Mouse (Mus musculus): ENCODE measurements around the gene Stat3.

The Stat3 gene

DNA sequence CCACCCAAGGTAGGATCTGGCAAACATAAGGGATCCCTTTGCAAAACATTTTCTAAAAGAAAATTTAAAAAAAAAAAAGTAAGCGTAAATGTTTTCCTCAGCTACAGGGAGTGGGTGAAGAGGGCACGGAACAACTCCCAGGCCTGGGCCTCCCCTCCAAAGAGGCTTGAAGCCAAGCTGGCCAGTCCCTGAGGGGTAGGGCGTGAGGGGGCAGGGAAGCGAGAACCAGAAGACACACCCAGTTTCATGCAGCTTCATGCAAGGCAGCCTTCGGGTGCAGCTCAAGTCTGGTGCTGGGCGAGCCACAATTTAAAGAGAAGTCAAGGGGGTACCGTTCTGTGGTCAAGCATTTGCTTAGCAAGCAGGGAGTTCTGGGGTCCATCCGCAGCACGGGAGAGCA lies 24.3 kb upstream of the Stat3 start:
- no peak for DNase-seq (ENCODE audit: low spot score in 2 of 2)

GRCm38 (mm10) chr11:100962371-100962911 lies 23.1 kb upstream of the Stat3 start:
- DNase-seq (ENCODE audit: low spot score in 2 of 2), result no peak

DNA sequence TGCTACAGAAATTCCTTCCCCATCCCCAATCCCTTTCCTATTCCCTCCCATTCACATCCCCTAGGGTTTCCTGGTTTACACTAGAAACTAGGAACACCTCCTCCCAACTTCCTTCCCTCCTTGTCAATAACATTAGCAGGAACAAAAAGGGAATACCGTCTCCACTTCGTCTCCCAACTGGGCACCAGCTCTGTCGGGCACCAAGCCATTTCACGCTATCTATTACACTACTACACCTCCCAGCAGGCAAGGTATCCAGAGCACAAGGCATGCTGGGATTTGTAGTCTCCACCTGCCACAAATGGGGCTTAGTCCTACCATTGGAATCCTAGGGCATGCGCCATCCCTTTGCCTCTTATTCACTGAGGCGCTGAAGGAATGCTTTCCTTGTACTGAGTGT lies 21.2 kb upstream of the Stat3 start:
- peak in 1 of 2 experiments; percentile 34 for DNase-seq (ENCODE audit: low spot score in 2 of 2)

DNA sequence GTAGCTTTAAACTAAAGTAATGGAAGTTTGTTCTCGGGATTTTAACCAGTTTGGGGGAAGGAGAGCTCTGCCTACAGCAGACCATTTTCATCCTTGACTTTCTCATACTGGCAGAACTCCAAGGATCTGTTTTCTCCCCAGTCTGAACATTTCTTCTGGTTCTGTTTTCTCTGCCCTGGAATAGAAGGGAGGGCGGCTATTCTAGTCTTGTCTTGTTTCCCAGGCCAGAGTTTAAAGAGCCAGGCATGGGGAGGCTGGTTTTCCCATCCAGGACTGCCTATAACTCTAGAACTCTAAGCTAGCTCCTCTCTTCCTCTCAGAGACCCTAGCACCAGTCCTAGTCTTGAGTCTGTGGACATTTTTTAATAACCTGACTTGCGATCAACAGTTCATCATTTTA lies 20.5 kb upstream of the Stat3 start:
- no peak for DNase-seq (ENCODE audit: low spot score in 2 of 2)

DNA sequence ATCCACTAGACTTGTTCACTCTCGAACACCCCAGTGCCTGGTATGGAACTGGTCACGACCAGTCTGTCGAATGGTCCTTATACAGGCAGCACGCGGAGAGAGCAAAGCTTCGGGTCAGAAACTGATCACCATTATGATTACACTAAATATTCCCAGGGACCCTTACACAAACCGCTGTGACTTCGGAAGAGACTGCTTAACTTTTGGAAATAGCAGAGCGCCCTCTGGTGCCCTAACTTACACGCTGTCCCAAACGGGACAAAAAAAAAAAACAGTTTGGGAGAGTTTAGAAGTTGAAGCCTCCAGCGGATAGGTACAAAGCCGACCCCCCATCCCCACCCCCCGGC lies 20.1 kb upstream of the Stat3 start:
- peak; percentile 43 to 50 for DNase-seq (ENCODE audit: low spot score in 2 of 2)

DNA sequence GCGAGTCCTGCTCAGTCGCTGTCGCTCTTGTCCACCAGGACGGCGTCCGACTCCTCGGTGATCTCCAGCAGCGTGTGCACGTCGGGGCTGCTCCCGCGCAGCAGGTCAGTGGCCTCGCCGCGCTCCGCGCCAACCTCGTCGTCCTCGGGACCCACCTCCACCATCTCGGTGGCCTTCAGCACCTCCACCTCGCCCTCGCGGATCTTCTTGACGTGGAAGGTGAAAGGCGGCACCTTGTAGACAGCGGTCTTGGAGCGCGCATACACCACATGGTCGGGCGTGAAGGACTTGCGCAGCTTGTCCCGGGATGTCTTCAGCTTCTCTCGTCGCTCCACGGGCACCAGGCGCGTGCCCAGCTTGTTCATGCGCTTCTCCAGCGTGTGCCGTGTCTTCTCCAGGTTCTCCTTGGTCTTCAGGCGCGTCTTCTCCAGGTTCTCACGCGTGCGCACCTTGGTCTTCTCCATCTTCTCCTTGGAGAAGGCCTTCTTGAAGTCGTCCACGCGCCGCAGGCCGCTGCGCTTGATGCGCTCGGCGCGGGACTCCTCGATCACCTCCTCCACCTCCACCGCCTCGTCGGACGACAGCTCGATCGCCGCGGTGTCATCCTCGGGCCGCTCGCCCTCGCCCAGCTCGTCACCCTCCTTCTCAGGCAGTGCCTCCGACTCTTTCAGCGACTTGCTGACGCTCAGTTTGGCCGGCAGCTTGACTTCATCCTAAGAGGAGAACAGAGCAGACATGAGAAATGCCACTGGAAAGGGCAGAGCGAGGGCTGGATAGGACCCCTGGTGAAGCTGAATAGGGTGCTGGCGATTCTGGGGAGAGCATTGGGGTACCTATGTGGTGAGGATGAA lies 19.5 kb upstream of the Stat3 start:
- DNase-seq (ENCODE audit: low spot score in 2 of 2), result no peak

- no peak for DNase-seq (ENCODE audit: low spot score in 2 of 2)
Measured at GRCm38 (mm10) chr11:100957915-100958469, 18.7 kb upstream of the Stat3 start.

- peak; percentile 90 to 96 for DNase-seq (ENCODE audit: low spot score in 2 of 2)
Measured at GRCm38 (mm10) chr11:100957244-100957643, 17.9 kb upstream of the Stat3 start.

- DNase-seq (ENCODE audit: low spot score in 2 of 2), result no peak
Measured at GRCm38 (mm10) chr11:100949540-100949939, 10.2 kb upstream of the Stat3 start.

DNA sequence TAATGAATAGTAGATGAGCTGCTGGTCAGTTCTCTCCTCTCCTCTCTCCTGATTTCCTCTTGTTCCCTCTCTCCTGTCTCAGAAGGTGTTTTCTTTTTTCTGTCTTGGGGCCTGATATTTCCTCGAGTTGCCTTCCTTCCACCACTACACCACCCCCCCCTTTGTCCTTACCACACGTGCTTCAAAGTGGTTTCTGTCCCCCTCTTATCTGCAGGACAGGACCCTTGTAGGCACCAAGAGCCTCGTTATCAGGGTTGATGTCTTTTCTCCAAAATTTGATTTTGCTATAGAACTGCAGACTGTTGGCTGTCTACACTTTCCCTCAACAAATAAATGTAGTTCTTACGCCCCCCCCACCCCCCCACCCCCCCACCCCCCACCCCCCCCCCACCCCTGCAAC lies 9.0 kb upstream of the Stat3 start:
- no peak for DNase-seq (ENCODE audit: low spot score in 2 of 2)

DNA sequence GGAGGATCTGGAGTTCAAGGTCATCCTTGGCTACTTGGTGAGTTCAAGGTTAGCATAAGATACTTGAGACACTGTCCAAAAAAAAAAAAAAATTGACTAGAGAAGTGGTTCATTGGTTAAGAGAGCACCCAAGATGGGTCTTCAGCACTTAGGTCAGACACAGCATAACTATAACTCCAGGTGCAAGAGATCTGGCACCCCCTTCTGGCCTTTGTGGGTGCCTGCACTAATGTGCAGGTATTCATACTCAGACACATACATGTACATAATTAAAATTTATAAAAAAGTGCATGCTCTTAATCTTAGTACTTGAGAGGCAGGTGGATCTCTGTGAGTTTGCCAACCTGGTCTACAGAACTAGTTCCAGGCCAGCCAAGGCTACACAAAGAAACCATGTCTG lies 8.2 kb upstream of the Stat3 start:
- DNase-seq (ENCODE audit: low spot score in 2 of 2), result no peak

- DNase-seq (ENCODE audit: low spot score in 2 of 2), result no peak
Measured at GRCm38 (mm10) chr11:100946862-100947261, 7.5 kb upstream of the Stat3 start.

- no peak for DNase-seq (ENCODE audit: low spot score in 2 of 2)
Measured at GRCm38 (mm10) chr11:100942388-100942787, 3.0 kb upstream of the Stat3 start.

GRCm38 (mm10) chr11:100938711-100939511 lies 429 bp downstream of the Stat3 start:
- no peak for DNase-seq (ENCODE audit: low spot score in 2 of 2)

- no peak for DNase-seq (ENCODE audit: low spot score in 2 of 2)
Measured at GRCm38 (mm10) chr11:100938112-100938511, 1.2 kb downstream of the Stat3 start.

DNA sequence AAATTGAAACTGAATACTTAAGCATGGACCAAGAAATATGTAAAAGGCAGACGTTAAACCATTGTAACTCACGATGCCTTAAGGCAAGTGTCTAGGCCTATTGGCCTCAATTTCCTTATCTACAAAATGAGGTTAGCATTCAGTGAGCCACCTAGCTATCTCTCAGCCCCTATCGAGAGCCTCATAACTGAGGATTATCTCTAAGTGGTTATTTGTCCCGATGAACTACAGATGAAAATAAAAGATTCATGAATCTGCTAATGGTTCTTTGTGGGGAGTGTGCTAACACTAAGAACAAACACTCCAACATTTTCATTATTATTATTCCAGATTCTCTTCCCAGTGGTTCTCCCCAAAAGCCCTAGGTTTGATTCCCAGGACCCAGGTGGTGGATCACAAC lies 2.0 kb downstream of the Stat3 start:
- no peak for DNase-seq (ENCODE audit: low spot score in 2 of 2)

- no peak for DNase-seq (ENCODE audit: low spot score in 2 of 2)
Measured at GRCm38 (mm10) chr11:100935373-100936355, 3.7 kb downstream of the Stat3 start.

DNA sequence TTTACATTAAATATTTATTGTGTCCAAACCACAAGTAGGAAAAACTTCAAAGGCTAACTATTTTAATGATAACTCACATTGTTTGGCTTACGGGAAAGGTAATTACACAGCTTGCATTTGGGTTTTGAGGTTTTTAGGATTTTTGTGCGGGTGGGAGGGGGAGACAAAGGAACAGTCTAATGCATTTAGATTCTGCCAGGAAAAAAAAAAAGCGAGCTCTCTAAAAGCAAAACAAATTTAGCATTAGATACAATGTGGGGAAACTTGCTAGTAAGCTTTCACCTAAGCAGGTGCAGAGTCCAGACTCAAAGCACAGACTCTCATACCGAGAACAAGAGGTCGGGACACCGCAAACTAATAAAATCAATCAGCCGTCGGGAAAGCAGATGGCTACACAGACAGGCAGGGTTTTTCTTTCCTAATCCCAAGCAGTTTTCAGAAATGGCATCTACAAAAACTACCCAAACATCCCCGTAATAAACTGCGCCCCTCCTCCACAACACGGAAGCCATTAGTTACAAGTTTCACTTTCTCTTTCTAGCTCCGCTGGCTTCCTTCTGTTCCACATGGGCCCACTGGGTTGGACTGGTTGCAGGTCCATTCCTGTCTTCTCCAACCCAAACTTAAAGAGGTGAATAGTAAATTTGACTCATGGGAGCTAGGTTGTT lies 8.0 kb downstream of the Stat3 start:
- DNase-seq (ENCODE audit: low spot score in 2 of 2), result no peak

- no peak for DNase-seq (ENCODE audit: low spot score in 2 of 2)
Measured at GRCm38 (mm10) chr11:100930611-100931010, 8.7 kb downstream of the Stat3 start.

- DNase-seq (ENCODE audit: low spot score in 2 of 2), result no peak
Measured at GRCm38 (mm10) chr11:100927386-100927785, 12.0 kb downstream of the Stat3 start.

All from frontal cortex, postnatal 36 days (tissue).